Mouse (Mus musculus): ENCODE measurements around the gene Gm28372. TPM values are rescaled to one million over a fixed set of nuclear protein-coding genes. Genes with fewer than 3 reads are reported as not detected.

Gm28372 gene
- total RNA-seq, 4 experiments from 2014 or later = not detected

DNA sequence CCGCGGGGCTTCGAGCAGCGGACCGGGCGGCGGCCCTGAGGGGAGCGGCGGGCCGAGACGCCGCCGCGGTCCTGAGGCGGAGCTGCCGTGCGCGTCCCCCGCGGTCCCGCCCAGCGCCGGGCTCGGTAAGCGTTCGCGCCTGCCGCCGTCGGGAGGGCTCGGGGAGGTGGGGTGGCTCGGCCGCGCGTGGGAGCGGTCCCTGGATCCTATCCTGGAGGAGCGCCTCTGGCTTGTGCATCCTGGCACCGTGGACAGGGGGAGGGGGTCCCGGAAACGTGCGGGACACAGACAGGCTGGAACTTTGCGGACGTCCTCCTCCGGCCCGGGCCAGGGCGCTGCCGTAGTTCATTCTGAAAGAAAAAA is 45.4 kb downstream of the Gm28372 start:
- peak; percentile 67 for DNase-seq (ENCODE audit: low spot score)

DNA sequence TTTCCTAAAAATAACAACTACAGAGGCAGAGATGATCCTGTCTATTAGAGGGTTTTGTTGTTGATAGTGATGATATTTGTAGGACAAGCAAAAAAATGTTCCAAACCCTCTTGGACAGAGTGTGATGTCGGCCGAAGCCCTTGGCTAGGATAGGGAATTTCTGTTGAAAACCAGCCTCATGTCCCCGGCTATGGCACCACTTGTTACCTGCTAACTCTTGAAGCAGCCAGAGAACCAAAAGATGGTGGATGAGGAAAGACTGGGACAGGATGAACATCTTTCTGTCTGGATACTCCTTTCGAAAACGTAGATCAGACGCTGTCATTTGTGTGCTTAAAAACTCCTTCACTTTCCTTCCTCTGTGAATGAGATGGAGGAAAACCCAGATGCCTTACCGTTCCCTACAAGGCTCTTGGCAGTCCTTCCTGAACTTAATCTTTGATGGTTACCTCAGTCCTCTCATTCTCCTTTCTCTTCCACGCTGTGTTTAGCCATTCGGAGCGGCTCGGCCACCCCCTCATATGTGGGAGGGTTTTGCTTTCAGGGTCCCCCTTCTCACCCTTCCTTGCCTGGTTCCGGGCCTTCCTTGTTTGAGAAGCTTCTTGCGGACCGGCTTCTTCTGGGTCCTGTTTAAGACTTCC is 46.2 kb downstream of the Gm28372 start:
- DNase-seq (ENCODE audit: low spot score) = no peak

DNA sequence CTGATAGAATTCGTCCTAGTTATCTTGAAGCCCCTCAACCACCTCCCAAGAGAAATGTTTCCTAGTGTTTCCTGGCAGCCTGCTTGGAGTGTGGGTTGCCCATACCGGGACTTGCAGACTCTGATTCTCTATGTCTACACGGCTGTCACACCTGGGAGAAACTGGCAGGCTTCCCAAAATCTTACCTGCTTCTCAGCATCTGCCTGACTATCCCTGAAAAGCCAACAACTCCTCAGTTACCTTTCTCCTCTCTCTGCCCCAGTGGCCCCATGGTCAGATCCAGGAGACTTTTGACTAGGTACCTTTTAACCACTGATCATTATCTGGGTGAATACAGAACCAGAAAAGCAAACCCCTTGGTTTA is 46.7 kb downstream of the Gm28372 start:
- DNase-seq (ENCODE audit: low spot score) = no peak

DNA sequence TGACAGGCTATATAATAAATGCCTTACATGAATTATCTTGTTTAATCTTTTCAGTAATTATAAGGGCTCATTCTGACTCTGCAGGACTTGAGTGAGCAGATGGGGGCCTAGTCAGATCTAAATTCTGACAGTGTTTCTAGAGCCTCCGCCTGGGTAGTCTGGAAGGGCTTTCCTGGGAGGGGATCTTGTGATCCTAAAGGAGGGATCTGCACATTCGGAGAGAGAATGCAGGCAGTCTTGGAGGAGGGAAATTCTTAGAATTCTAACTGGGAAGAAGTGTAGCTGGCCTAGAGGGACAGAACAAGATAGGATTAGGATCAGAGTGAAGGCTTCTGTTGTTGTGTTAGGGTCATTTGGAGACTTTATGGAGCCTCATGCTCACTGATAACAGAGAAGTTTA is 47.2 kb downstream of the Gm28372 start:
- no peak for DNase-seq (ENCODE audit: low spot score)

DNA sequence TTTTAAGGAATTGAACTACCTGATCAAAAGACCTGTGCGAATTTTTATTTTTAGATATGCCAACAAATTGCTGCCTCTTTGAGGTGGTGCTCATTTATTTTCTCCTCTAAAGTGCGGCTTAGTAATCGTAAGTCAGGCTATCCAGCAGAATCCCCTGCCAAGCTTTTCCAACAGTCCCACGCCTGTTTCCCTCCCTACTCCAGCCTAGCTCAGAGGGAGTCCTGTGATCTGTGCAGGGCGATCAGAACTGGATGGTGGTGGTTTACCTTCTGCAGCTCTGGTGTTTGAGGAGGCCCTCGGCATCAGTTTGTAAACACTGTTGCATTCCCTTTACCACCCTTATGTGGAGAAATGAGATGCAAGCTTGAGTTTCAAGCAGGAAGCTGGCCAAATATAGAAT is 48.4 kb downstream of the Gm28372 start:
- DNase-seq (ENCODE audit: low spot score) = peak; percentile 39

DNA sequence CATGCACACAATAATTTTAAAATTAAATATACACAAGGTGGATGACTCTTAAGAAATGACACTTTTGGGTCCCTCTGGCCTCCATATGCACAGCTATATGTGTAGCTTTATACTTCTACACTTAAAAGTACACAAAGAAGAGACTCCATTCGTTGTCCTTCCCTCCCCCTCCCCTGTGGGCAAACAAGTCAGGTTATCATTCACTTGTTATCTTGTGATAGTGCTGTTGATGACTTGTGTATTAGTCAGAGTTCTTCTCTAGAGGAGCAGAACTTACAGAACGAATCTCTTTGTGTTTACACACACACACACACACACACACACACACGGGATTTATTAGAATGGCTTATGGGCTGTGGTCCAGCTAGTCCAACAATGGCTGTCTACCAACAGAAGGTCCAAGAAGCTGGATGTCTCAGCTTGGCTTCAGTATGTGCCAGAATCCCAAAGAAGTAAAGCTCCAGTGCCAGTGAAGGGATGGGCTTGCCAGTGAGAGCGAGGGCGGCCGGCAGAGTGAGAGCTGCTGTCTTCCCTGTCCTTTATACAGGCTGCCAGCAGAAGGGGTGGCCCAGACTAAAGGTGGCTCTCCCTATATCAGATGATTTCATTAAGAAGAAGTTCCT is 49.8 kb downstream of the Gm28372 start:
- DNase-seq (ENCODE audit: low spot score) = no peak

Other genes starting within 250 kb of the Gm28372 start
- 100 to 1,000 TPM; 111 to 128 (median 122) TPM for gene Snrpb, start 225.8 kb upstream of the Gm28372 start, total RNA-seq (2022)
- not detected for gene Tmc2, start 210.0 kb upstream of the Gm28372 start, total RNA-seq (2022)
- gene Nop56, start 130.8 kb upstream of the Gm28372 start, total RNA-seq (2022) = 10 to 100 TPM; 25.5 to 44.1 (median 28.0) TPM
- 100 to 1,000 TPM; 719 to 848 (median 777) TPM for gene Idh3b, start 120.7 kb upstream of the Gm28372 start, total RNA-seq (2022)
- gene Ebf4, start 110.1 kb upstream of the Gm28372 start, total RNA-seq (2022) = under 1 TPM; 0.20 to 0.78 (median 0.58) TPM
- 1 to 10 TPM; 2.6 to 5.2 (median 3.8) TPM for gene Cpxm1, start 7.7 kb upstream of the Gm28372 start, total RNA-seq (2022)
- not detected for gene 1700020A23Rik, start within 50 bp of the Gm28372 start, total RNA-seq (2022)
- not detected for gene Tmem239, start 1.2 kb downstream of the Gm28372 start, total RNA-seq (2022)
- gene Vps16, start 19.1 kb downstream of the Gm28372 start, total RNA-seq (2022) = 10 to 100 TPM; 21.6 to 28.9 (median 24.7) TPM
- gene Pced1a, start 19.5 kb downstream of the Gm28372 start, total RNA-seq (2022) = 1 to 10 TPM; 6.1 to 7.2 (median 6.5) TPM
- 10 to 100 TPM; 44.2 to 48.0 (median 46.4) TPM for gene Ptpra, start 45.0 kb downstream of the Gm28372 start, total RNA-seq (2022)
- gene Mrps26, start 158.5 kb downstream of the Gm28372 start, total RNA-seq (2022) = 10 to 100 TPM; 67.0 to 84.9 (median 72.2) TPM
- gene Oxt, start 170.9 kb downstream of the Gm28372 start, total RNA-seq (2022) = not detected
- 10 to 100 TPM in 3 of 4 experiments, 1 to 10 TPM in 1; 9.3 to 20.9 (median 16.9) TPM for gene Avp, start 177.3 kb downstream of the Gm28372 start, total RNA-seq (2022)
- gene Fastkd5, start 224.8 kb downstream of the Gm28372 start, total RNA-seq (2022) = 1 to 10 TPM; 6.0 to 8.6 (median 8.1) TPM
- 1 to 10 TPM; 5.0 to 5.7 (median 5.2) TPM for gene Ubox5, start 224.8 kb downstream of the Gm28372 start, total RNA-seq (2022)
- 1 to 10 TPM; 5.0 to 7.0 (median 5.4) TPM for gene Lzts3, start 237.6 kb downstream of the Gm28372 start, total RNA-seq (2022)